Mouse (Mus musculus): ENCODE results near the gene Anxa5. TPM values are rescaled to one million over a fixed set of nuclear protein-coding genes. Genes with fewer than 3 reads are reported as not detected.

Gene Anxa5
- polyA plus RNA-seq, 1 experiment from 2014 or later = 120 TPM

- no peak for DNase-seq (ENCODE audit: low spot score)
- 93% methylated on average over 5 of the region's 5 CpGs for WGBS
Observed at GRCm38 (mm10) chr3:36461819-36462218, 13.9 kb downstream of the Anxa5 start.

DNA sequence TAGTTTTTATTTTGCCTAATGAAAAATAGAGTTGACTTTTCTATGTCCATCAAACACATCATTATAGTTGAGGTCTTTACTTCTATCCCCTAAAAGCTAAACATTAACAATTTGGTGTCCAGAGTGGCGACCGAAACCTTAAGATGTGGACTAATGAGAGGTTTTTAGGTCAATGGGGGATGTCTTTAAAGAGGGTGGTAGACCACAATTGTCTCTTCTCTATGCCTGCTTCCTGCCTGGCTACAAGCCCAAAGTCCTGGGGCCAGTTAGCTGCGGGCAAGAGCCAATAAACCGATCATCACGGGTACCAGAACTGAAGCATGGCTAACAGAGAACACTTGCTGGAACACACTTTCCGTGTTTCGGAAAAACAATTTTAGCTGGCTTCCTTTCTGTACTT lies 15.0 kb downstream of the Anxa5 start:
- Histone ChIP-seq H3K36me3 (peaks cover 3% of the 10 kb centered on the region; the same call in 1 of the 2 replicates), H3K27ac (no peak overlapping the region), H3K27me3 (ENCODE audit: insufficient read depth, poor library complexity, severe bottlenecking) (no peaks in the 10 kb centered on the region), H3K4me3 (no peak overlapping the region), H3K9me3 (no peaks in the 10 kb centered on the region), H3K4me1 (replicated peaks) (no peaks in the 10 kb centered on the region)
- 94% methylated on average over 7 of the region's 7 CpGs for WGBS
- no peak for DNase-seq (ENCODE audit: low spot score)

More at GRCm38 (mm10) chr3:36461819-36462218, 13.9 kb downstream of the Anxa5 start:
- Histone ChIP-seq H3K9me3 (no peaks in the 10 kb centered on the region), H3K4me1 (replicated peaks) (no peaks in the 10 kb centered on the region), H3K27me3 (ENCODE audit: insufficient read depth, poor library complexity, severe bottlenecking) (no peaks in the 10 kb centered on the region), H3K27ac (no peak overlapping the region), H3K36me3 (peaks cover 3% of the 10 kb centered on the region; the same call in 1 of the 2 replicates), H3K4me3 (no peak overlapping the region)

DNA sequence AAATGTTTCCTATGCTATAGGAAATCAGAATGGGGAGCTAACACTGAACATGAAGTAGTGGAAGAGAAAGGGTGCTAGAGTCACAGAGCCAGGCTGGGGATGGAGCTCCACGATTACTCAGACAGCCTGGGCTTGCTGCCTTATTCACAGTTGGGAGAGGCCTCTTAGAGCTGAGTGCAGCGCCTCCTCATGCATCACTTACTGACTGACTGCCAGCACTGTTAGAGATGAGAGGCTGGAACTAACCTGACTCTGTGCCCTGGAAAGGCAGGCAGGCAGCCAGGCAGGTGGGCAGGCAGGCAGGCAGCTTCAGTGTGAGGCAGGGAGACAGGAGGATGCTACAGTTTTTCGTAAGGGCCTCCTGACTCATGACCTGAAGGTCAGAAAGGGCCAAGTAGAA lies 20.1 kb downstream of the Anxa5 start:
- Histone ChIP-seq H3K9me3 (no peaks in the 10 kb centered on the region), H3K4me3 (no peak overlapping the region), H3K36me3 (peaks cover 7% of the 10 kb centered on the region; the same call in 1 of the 2 replicates), H3K27ac (no peak overlapping the region), H3K4me1 (replicated peaks) (no peaks in the 10 kb centered on the region), H3K27me3 (ENCODE audit: insufficient read depth, poor library complexity, severe bottlenecking) (peaks cover 5% of the 10 kb centered on the region; the same call in 1 of the 2 replicates)
- DNase-seq (ENCODE audit: low spot score) = no peak
- WGBS = 80% methylated on average over 3 of the region's 3 CpGs

DNA sequence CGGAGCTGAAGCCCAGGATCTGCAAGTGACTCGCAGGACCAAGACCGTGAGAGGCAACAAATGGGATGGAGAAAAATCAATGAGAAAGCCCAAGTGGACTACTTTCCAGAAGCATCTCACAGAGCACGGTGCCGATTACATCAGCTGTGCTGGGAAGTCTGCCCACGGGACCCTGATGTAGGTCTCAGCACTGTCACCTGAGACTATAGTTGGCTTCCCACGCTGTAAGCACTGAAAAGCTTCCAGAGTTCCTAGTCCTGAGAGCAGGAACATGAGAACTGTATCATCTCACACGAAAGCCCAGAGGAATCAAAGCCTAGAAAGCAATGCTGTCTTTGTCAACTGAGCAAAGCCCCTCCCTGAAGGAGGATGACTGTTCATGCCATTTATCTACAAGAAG lies 20.6 kb downstream of the Anxa5 start:
- Histone ChIP-seq H3K4me3 (no peak overlapping the region), H3K4me1 (replicated peaks) (peaks cover 1% of the 10 kb centered on the region; the same call in 1 of the 2 replicates), H3K27ac (no peak overlapping the region), H3K27me3 (ENCODE audit: insufficient read depth, poor library complexity, severe bottlenecking) (peaks cover 5% of the 10 kb centered on the region; the same call in 1 of the 2 replicates), H3K36me3 (peaks cover 7% of the 10 kb centered on the region; the same call in 1 of the 2 replicates), H3K9me3 (no peaks in the 10 kb centered on the region)
- DNase-seq (ENCODE audit: low spot score) = no peak
- WGBS = 91% methylated on average over 8 of the region's 8 CpGs

DNA sequence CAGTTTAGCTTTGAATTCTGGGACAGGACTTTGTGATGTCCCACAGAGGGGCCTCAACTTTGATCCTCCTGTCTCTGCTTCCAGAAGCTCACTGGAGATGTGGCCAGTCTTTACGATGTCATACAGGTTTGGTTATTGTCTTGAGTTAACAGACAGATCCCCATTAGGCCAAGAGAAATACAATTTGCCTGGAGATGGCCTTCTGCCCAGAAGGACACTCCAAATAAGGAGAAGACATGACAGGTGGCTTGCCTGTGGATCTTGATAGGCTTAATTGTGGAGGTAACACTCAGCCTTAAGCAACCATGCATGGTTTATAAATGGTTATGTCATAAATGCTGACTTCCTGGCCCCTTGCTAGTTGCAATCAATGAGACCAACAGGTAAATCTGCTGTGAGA lies 23.2 kb downstream of the Anxa5 start:
- Histone ChIP-seq H3K36me3 (peaks cover 7% of the 10 kb centered on the region; the same call in 1 of the 2 replicates), H3K4me1 (replicated peaks) (peaks cover 12% of the 10 kb centered on the region), H3K9me3 (no peaks in the 10 kb centered on the region), H3K27me3 (ENCODE audit: insufficient read depth, poor library complexity, severe bottlenecking) (peaks cover 5% of the 10 kb centered on the region; the same call in 1 of the 2 replicates), H3K27ac (no peak overlapping the region), H3K4me3 (no peak overlapping the region)
- DNase-seq (ENCODE audit: low spot score) = no peak
- WGBS = 88% methylated on average over 1 of the region's 1 CpGs

DNA sequence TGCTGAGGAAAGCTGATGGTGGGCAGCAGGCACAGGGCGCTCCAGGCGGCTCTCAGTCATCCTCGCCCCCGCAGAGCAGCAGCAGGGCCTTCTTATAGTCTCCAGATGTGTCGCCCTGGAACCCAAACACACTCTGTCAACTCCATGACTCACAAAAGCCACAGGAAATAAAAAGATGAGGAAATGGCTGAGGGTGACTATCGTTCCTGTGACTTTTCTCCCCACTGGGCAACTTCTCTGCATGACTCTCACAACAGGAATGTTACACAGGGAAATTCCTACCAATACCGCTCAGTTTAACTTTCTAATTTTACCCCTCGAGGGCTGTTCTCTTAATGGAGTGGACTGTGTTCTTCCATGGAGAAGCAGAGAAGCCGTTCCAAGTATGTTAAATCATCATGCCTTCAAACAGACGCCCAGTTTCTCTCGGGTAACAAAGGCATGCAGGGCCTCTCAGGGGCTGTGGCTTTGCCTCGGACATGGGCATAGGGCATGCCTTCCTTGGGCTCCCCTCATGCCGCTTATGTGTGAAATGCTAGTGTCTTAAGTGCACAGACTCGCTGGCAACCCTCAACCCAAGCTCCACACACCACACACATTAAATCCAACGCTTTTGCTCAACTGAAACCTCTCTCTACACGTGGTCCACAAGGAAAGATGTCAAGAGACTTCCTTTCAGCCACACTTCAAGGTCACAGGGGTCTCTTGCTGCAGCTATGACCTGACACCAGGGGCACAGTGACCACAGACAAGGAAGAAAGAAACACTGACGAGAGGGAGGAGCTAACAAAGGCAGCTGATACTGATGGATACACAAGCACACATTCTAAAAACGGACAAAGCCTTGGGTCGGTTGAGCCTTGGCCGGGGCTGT lies 26.2 kb downstream of the Anxa5 start:
- Histone ChIP-seq H3K4me1 (replicated peaks) (peaks cover 12% of the 10 kb centered on the region), H3K4me3 (no peak overlapping the region), H3K27me3 (ENCODE audit: insufficient read depth, poor library complexity, severe bottlenecking) (peaks cover 5% of the 10 kb centered on the region; the same call in 1 of the 2 replicates), H3K9me3 (no peaks in the 10 kb centered on the region), H3K27ac (0 out of 2 replicates have a peak overlapping the region, but pooled peaks have one; percentile 19), H3K36me3 (0 out of 2 replicates have a peak, but pooled peaks cover 4% of the 10 kb centered on the region)
- 30% methylated on average over 20 of the region's 20 CpGs for WGBS
- peak; percentile 18 for DNase-seq (ENCODE audit: low spot score)

DNA sequence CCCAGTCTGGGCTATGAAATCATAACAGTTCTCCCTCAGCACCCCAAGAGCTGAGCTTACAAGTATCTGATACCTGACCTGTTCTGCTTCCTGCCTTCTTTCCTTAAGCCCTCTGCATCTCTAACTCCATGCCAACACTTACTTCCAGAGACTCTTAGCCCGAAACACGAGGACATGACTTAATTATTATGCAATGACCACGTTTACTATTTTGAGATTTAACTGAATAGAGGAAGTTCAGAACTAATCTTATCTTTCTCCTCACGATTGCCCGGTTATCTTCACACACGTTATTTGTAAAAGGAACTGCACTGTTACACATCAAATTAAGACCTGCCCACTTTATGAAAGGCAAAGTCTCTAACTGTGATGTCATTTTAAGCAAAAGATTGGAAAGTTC lies 28.8 kb downstream of the Anxa5 start:
- no peak for DNase-seq (ENCODE audit: low spot score)
- no peak overlapping the region for H3K27ac ChIP-seq
- H3K4me1 ChIP-seq (replicated peaks) = peaks cover 19% of the 10 kb centered on the region
- H3K27me3 ChIP-seq (ENCODE audit: insufficient read depth, poor library complexity, severe bottlenecking) = peaks cover 5% of the 10 kb centered on the region; the same call in 1 of the 2 replicates
- no peaks in the 10 kb centered on the region for H3K36me3 ChIP-seq
- no peaks in the 10 kb centered on the region for H3K9me3 ChIP-seq
- 81% methylated on average over 6 of the region's 6 CpGs for whole genome bisulfite sequencing
- no peak overlapping the region for H3K4me3 ChIP-seq

GRCm38 (mm10) chr3:36446506-36446905 lies 29.2 kb downstream of the Anxa5 start:
- Histone ChIP-seq H3K27me3 (ENCODE audit: insufficient read depth, poor library complexity, severe bottlenecking) (peaks cover 2% of the 10 kb centered on the region; the same call in 1 of the 2 replicates), H3K4me1 (replicated peaks) (peaks cover 19% of the 10 kb centered on the region), H3K27ac (no peak overlapping the region), H3K9me3 (no peaks in the 10 kb centered on the region), H3K4me3 (no peak overlapping the region), H3K36me3 (no peaks in the 10 kb centered on the region)
- WGBS = 85% methylated on average over 5 of the region's 5 CpGs
- DNase-seq (ENCODE audit: low spot score) = no peak

DNA sequence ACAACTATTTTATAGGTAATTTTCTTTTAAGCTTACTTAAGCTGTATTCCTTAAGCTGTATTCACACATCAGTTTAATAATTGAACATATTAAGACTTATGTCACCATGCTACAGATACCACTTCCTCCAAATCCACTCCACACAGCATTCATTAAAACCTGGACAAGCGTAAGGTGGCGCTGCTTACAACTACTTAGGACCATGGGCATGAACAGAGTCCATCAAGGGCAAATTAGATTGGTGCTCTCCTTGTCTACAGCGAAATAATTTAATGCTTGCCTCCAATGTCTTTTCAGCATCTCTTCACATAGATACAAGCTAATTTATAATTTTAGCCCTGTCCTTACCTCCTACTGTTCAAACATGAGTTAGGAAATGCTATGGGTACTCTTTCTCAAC lies 29.7 kb downstream of the Anxa5 start:
- no peak for DNase-seq (ENCODE audit: low spot score)
- 94% methylated on average over 3 of the region's 3 CpGs for WGBS
- Histone ChIP-seq H3K4me1 (replicated peaks) (peaks cover 19% of the 10 kb centered on the region), H3K9me3 (no peaks in the 10 kb centered on the region), H3K27me3 (ENCODE audit: insufficient read depth, poor library complexity, severe bottlenecking) (no peaks in the 10 kb centered on the region), H3K4me3 (no peak overlapping the region), H3K27ac (no peak overlapping the region), H3K36me3 (no peaks in the 10 kb centered on the region)

GRCm38 (mm10) chr3:36442426-36442825 lies 33.3 kb downstream of the Anxa5 start:
- H3K9me3 ChIP-seq = no peaks in the 10 kb centered on the region
- H3K27ac ChIP-seq = no peak overlapping the region
- H3K27me3 ChIP-seq (ENCODE audit: insufficient read depth, poor library complexity, severe bottlenecking) = no peaks in the 10 kb centered on the region
- 8% methylated on average over 2 of the region's 2 CpGs for WGBS
- H3K4me1 ChIP-seq (replicated peaks) = peaks cover 6% of the 10 kb centered on the region; the same call in 1 of the 2 replicates
- H3K36me3 ChIP-seq = no peaks in the 10 kb centered on the region
- H3K4me3 ChIP-seq = no peak overlapping the region
- peak; percentile 51 for DNase-seq (ENCODE audit: low spot score)

- WGBS = 82% methylated on average over 4 of the region's 4 CpGs
- no peak overlapping the region for H3K27ac ChIP-seq
- no peak overlapping the region for H3K4me3 ChIP-seq
- no peaks in the 10 kb centered on the region for H3K9me3 ChIP-seq
- H3K4me1 ChIP-seq (replicated peaks) = peaks cover 6% of the 10 kb centered on the region; the same call in 1 of the 2 replicates
- no peaks in the 10 kb centered on the region for H3K27me3 ChIP-seq (ENCODE audit: insufficient read depth, poor library complexity, severe bottlenecking)
- H3K36me3 ChIP-seq = no peaks in the 10 kb centered on the region
- DNase-seq (ENCODE audit: low spot score) = no peak
Observed at GRCm38 (mm10) chr3:36440280-36440679, 35.4 kb downstream of the Anxa5 start.

DNA sequence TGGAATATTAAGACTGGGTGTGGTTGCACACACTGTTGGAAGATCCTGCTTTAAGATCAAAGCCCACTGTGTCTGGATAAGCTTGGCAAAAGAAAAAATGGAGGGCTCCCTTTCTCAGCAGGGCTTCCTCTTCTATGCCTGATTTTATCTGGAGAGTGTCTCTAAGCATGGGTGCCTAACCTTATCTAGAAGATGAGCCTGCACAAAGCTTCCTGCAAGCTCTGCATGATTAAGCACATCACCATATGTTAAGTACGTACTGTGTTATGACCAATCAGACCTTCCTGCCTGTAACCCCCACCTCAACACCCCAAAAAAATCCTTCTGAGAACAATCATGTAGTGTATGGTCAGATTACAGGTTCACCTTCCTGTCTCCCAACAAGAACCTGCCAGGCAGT lies 45.3 kb downstream of the Anxa5 start:
- Histone ChIP-seq H3K4me1 (replicated peaks) (no peaks in the 10 kb centered on the region), H3K9me3 (no peaks in the 10 kb centered on the region), H3K36me3 (no peaks in the 10 kb centered on the region), H3K27ac (no peak overlapping the region), H3K4me3 (no peak overlapping the region), H3K27me3 (ENCODE audit: insufficient read depth, poor library complexity, severe bottlenecking) (no peaks in the 10 kb centered on the region)
- 84% methylated on average over 1 of the region's 1 CpGs for WGBS
- DNase-seq (ENCODE audit: low spot score) = no peak

GRCm38 (mm10) chr3:36427386-36427785 lies 48.3 kb downstream of the Anxa5 start:
- H3K4me3 ChIP-seq = no peak overlapping the region
- no peak overlapping the region for H3K27ac ChIP-seq
- no peak for DNase-seq (ENCODE audit: low spot score)
- 95% methylated on average over 8 of the region's 8 CpGs for WGBS
- H3K4me1 ChIP-seq (replicated peaks) = no peaks in the 10 kb centered on the region
- H3K9me3 ChIP-seq = no peaks in the 10 kb centered on the region
- H3K27me3 ChIP-seq (ENCODE audit: insufficient read depth, poor library complexity, severe bottlenecking) = no peaks in the 10 kb centered on the region
- no peaks in the 10 kb centered on the region for H3K36me3 ChIP-seq
